Mouse (Mus musculus): ENCODE data around the gene Kctd2.

Kctd2 gene

GRCm38 (mm10) chr11:115400630-115401391, 19.1 kb upstream of the Kctd2 start:
- no peak for DNase-seq (ENCODE audit: low spot score)

GRCm38 (mm10) chr11:115403338-115404124, 16.4 kb upstream of the Kctd2 start, which contains the start of gene Mrpl58:
Gene Mrpl58, plus strand, starts transcription at chr11:115403752.
- DNase-seq (ENCODE audit: low spot score), result peak; percentile 81

GRCm38 (mm10) chr11:115405723-115406122, 14.2 kb upstream of the Kctd2 start:
- DNase-seq (ENCODE audit: low spot score), result no peak

- DNase-seq (ENCODE audit: low spot score), result peak; percentile 88
Observed at GRCm38 (mm10) chr11:115406858-115407401, 13.0 kb upstream of the Kctd2 start.

- DNase-seq (ENCODE audit: low spot score), result peak; percentile 74
Observed at GRCm38 (mm10) chr11:115408266-115408920, 11.5 kb upstream of the Kctd2 start.

- DNase-seq (ENCODE audit: low spot score), result no peak
Observed at GRCm38 (mm10) chr11:115409556-115409955, 10.4 kb upstream of the Kctd2 start.

- peak; percentile 18 for DNase-seq (ENCODE audit: low spot score)
Observed at GRCm38 (mm10) chr11:115420336-115421190, 635 bp downstream of the Kctd2 start.

- DNase-seq (ENCODE audit: low spot score), result no peak
Observed at GRCm38 (mm10) chr11:115421328-115421727, 1.4 kb downstream of the Kctd2 start.

- no peak for DNase-seq (ENCODE audit: low spot score)
Observed at GRCm38 (mm10) chr11:115421972-115422371, 2.0 kb downstream of the Kctd2 start.

GRCm38 (mm10) chr11:115423091-115423490, 3.2 kb downstream of the Kctd2 start:
- peak; percentile 46 for DNase-seq (ENCODE audit: low spot score)

- DNase-seq (ENCODE audit: low spot score), result no peak
Observed at GRCm38 (mm10) chr11:115424666-115425065, 4.7 kb downstream of the Kctd2 start.

GRCm38 (mm10) chr11:115425671-115426070, 5.7 kb downstream of the Kctd2 start:
- no peak for DNase-seq (ENCODE audit: low spot score)

- DNase-seq (ENCODE audit: low spot score), result peak; percentile 75
Observed at GRCm38 (mm10) chr11:115427482-115428331, 7.8 kb downstream of the Kctd2 start.

GRCm38 (mm10) chr11:115429307-115429706, 9.4 kb downstream of the Kctd2 start:
- no peak for DNase-seq (ENCODE audit: low spot score)

- no peak for DNase-seq (ENCODE audit: low spot score)
Observed at GRCm38 (mm10) chr11:115430561-115430960, 10.6 kb downstream of the Kctd2 start.

- no peak for DNase-seq (ENCODE audit: low spot score)
Observed at GRCm38 (mm10) chr11:115432814-115433213, 12.9 kb downstream of the Kctd2 start.

- DNase-seq (ENCODE audit: low spot score), result no peak
Observed at GRCm38 (mm10) chr11:115433342-115433741, 13.4 kb downstream of the Kctd2 start.

- no peak for DNase-seq (ENCODE audit: low spot score)
Observed at GRCm38 (mm10) chr11:115435596-115436337, 15.8 kb downstream of the Kctd2 start.

- DNase-seq (ENCODE audit: low spot score), result no peak
Observed at GRCm38 (mm10) chr11:115437571-115438122, 17.7 kb downstream of the Kctd2 start.

Data from T-cell, adult 2 months (primary cell).